Mouse (Mus musculus): ENCODE results near the gene Susd2.

DNA sequence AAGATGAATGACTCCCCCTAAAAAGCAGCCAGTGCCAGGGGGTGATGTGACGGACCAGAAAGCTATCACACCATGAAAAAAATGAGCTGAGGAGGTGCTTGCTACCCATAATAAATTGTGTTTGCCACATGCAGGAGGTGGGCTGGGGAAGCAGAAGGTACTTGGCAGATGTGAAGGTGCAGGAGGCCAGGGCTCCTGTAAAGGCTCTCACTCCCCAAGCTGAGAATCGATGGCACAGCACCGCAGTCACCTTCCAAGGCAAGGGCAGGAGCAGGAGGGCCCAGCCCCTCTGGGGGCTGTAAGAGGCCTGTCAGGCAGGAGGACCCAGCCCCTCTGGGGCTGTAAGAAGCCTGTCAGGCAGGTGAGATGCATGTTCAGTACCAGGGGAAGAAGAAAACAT, 18.1 kb upstream of the Susd2 start:
- TF ChIP-seq CTCF (IDR thresholded peaks at IDR 0.05; ENCODE audit: borderline replicate concordance, control insufficient read depth, extremely low read depth, insufficient read depth, low read length, poor library complexity) (no peak), POLR2A (IDR thresholded peaks at IDR 0.05; ENCODE audit: control insufficient read depth, extremely low read depth, insufficient read depth, low read length, poor library complexity) (no peak)
